Comparison of ENCODE assay signal across 24 mouse cellular contexts in genomic region chr16:3265351-3265750, GRCm38 (mm10).
A peak's percentile ranks its signal among the peaks of the same experiment; 100 is the strongest.
DNase-seq lines count a peak whose midpoint lies in the region; ATAC-seq and TF ChIP-seq lines count a peak whose summit lies in the region.
"Had no signal": no experiment of that assay in that cellular context is flagged by ENCODE, and none has a peak within 500 bp of the region (broad histone marks: within the 10 kb centered on the region; RNA-seq: fewer than 3 reads in every experiment).

No protein-coding gene starts in this region.

- no peaks in the 10 kb centered on the region for H3K4me1 ChIP-seq in heart, embryonic 16.5 days (ENCODE audit: control insufficient read depth, insufficient read depth, low read length)
- no peaks in the 10 kb centered on the region for H3K4me1 ChIP-seq in lung, postnatal 0 days (ENCODE audit: insufficient read depth, low read depth, low read length)
- no peaks in the 10 kb centered on the region for H3K4me1 ChIP-seq in lung, adult 2 months (ENCODE audit: control insufficient read depth, insufficient read depth, low read length)
- H3K4me1 ChIP-seq: forebrain, embryonic 10.5 days; heart, embryonic 10.5 days; intestine, embryonic 15.5 days; limb, embryonic 15.5 days; midbrain, embryonic 12.5 days had no signal

- no peak for TF ChIP-seq POLR2A in lung, adult 2 months (IDR thresholded peaks at IDR 0.05; ENCODE audit: borderline replicate concordance, extremely low read depth, low read depth, low read length)

- H3K36me3 ChIP-seq in heart, embryonic 16.5 days (ENCODE audit: control insufficient read depth, insufficient read depth), result no peaks in the 10 kb centered on the region
- no peaks in the 10 kb centered on the region for H3K36me3 ChIP-seq in lung, postnatal 0 days (ENCODE audit: insufficient read depth, low read length)
- H3K36me3 ChIP-seq: forebrain, embryonic 10.5 days; heart, embryonic 10.5 days; intestine, embryonic 15.5 days; limb, embryonic 15.5 days; midbrain, embryonic 12.5 days had no signal

- peaks cover 28% of the 10 kb centered on the region for H3K9me3 ChIP-seq in heart, embryonic 16.5 days (replicated peaks; ENCODE audit: control insufficient read depth, low read length)
- H3K9me3 ChIP-seq in lung, postnatal 0 days (ENCODE audit: low read length), result peaks cover 21% of the 10 kb centered on the region

- 72% methylated on average over 1 of the region's 1 CpGs for WGBS in heart, embryonic 16.5 days
- 87% methylated on average over 1 of the region's 1 CpGs for WGBS in lung, postnatal 0 days
- 79% methylated on average over 1 of the region's 1 CpGs for whole genome bisulfite sequencing in lung, adult 2 months

- no peak overlapping the region for H3K27ac ChIP-seq in heart, embryonic 16.5 days (ENCODE audit: low read length)
- no peak overlapping the region for H3K27ac ChIP-seq in lung, postnatal 0 days (ENCODE audit: low read length)
- H3K27ac ChIP-seq: forebrain, embryonic 10.5 days; gastrocnemius, adult 2 months; heart, embryonic 10.5 days; intestine, embryonic 15.5 days; left cerebral cortex, adult 2 months; limb, embryonic 15.5 days; midbrain, embryonic 12.5 days had no signal

- no peak overlapping the region for H3K4me3 ChIP-seq in heart, embryonic 16.5 days (ENCODE audit: low read length)
- no peak overlapping the region for H3K4me3 ChIP-seq in lung, postnatal 0 days (ENCODE audit: low read depth, low read length)
- no peak overlapping the region for H3K4me3 ChIP-seq in lung, adult 2 months (replicated peaks; ENCODE audit: extremely low read depth, low read depth, low read length)
- H3K4me3 ChIP-seq: forebrain, embryonic 10.5 days; gastrocnemius, adult 2 months; heart, embryonic 10.5 days; intestine, embryonic 15.5 days; left cerebral cortex, adult 2 months; limb, embryonic 15.5 days; midbrain, embryonic 12.5 days had no signal

- H3K4me2 ChIP-seq in heart, embryonic 16.5 days (ENCODE audit: low read depth, low read length), result no peak overlapping the region
- H3K4me2 ChIP-seq in lung, postnatal 0 days (replicated peaks; ENCODE audit: low read depth, low read length), result no peak overlapping the region
- H3K4me2 ChIP-seq: intestine, embryonic 15.5 days; limb, embryonic 15.5 days; midbrain, embryonic 12.5 days had no signal

- TF ChIP-seq EP300 in lung, postnatal 0 days (IDR thresholded peaks at IDR 0.05), result no peak

- ATAC-seq in heart, embryonic 16.5 days (replicated peaks; ENCODE audit: extremely low read depth, insufficient read depth, low FRiP score), result 0 out of 2 replicates have a peak, but pooled peaks have one; percentile 19
- ATAC-seq in lung, postnatal 0 days, result peak; percentile 15; the same call in 1 of the 2 replicates
- ATAC-seq: hindbrain, embryonic 16.5 days; intestine, embryonic 15.5 days had no signal

- H3K9ac ChIP-seq in heart, embryonic 16.5 days (ENCODE audit: low read length), result no peak overlapping the region
- no peak overlapping the region for H3K9ac ChIP-seq in lung, postnatal 0 days (replicated peaks; ENCODE audit: low read depth)
- H3K9ac ChIP-seq: intestine, embryonic 15.5 days; limb, embryonic 15.5 days; midbrain, embryonic 12.5 days had no signal

- H3K27me3 ChIP-seq in heart, embryonic 16.5 days (ENCODE audit: control insufficient read depth, insufficient read depth, low read length), result no peaks in the 10 kb centered on the region
- H3K27me3 ChIP-seq in lung, postnatal 0 days (replicated peaks; ENCODE audit: insufficient read depth, low read length), result no peaks in the 10 kb centered on the region
- H3K27me3 ChIP-seq: intestine, embryonic 15.5 days; limb, embryonic 15.5 days; midbrain, embryonic 12.5 days had no signal

- TF ChIP-seq CTCF in lung, postnatal 0 days (IDR thresholded peaks at IDR 0.05), result no peak
- TF ChIP-seq CTCF in lung, adult 2 months (IDR thresholded peaks at IDR 0.05; ENCODE audit: insufficient read depth, low read length), result no peak

- no peak for DNase-seq in heart, postnatal 4 days
- DNase-seq in lung, postnatal 0 days (ENCODE audit: low spot score), result no peak
- DNase-seq in lung, adult 2 months, result no peak
- DNase-seq in ovary, postnatal 36 days (ENCODE audit: low spot score), result peak; percentile 3
- no peak for DNase-seq in ovary, postnatal 14 days (ENCODE audit: low spot score)
- DNase-seq: adrenal gland, adult 2 months; cerebellum, adult 11 months; cerebellum, adult 9-11 months; gastrocnemius, adult 2 months; heart, postnatal 14 days; kidney, adult 8-10 months; kidney, postnatal 10 days; left cerebral cortex, postnatal 4 days; lung, adult 18-20 months; right cerebral cortex, postnatal 14 days; thymus, postnatal 25 days had no signal
